Mouse (Mus musculus) CH12.LX (cell line): ENCODE measurements around the gene 2900026A02Rik. TPM values are rescaled to one million over a fixed set of nuclear protein-coding genes. Genes with fewer than 3 reads are reported as not detected.

Experiments
- DNase-seq: peaks from one replicate; pipeline ENCODE4 v3.0.0-alpha.2; 2013; ENCODE audit errors: extremely low read depth
- H3K27ac ChIP-seq: 2 replicates; pipeline ENCODE4 v1.5.1; 2012; ENCODE audit warnings: low read depth, mild to moderate bottlenecking, control low read depth, moderate library complexity; ENCODE audit not compliant: insufficient read depth
- H3K27me3 ChIP-seq: replicated peaks from 2 replicates; pipeline ENCODE3; 2012; ENCODE audit warnings: inconsistent platforms
- H3K36me3 ChIP-seq, 2 experiments: replicated peaks in 1 of 2; 2 replicates each; pipeline versions ENCODE3 to v1.6.1; 2012; ENCODE audit warnings: inconsistent platforms in 1 of 2, low read length in 1 of 2, mild to moderate bottlenecking in 1 of 2, mixed read lengths in 1 of 2, moderate library complexity in 1 of 2; ENCODE audit not compliant: control insufficient read depth in 1 of 2, insufficient read depth in 1 of 2
- H3K4me1 ChIP-seq, 2 experiments: 2 replicates each; pipeline ENCODE4 v1.6.1; 2012; ENCODE audit warnings: inconsistent platforms in 1 of 2, moderate library complexity in 1 of 2; ENCODE audit not compliant: insufficient read depth in 2 of 2, control insufficient read depth in 1 of 2
- H3K4me2 ChIP-seq: 2 replicates; pipeline ENCODE4 v1.6.1; 2012; ENCODE audit warnings: low read depth, mild to moderate bottlenecking, control low read depth; ENCODE audit not compliant: poor library complexity, insufficient read depth, severe bottlenecking
- H3K4me3 ChIP-seq, 3 experiments: fragments of 150-350 bp in 1 of 3; sonication (generic) in 1 of 3; replicated peaks in 1 of 3; 2 replicates each; pipeline versions ENCODE3 to v1.5.1; 2011 to 2012; ENCODE audit warnings: low read depth in 2 of 3, low read length in 2 of 3, mild to moderate bottlenecking in 2 of 3, moderate library complexity in 2 of 3, control low read depth in 1 of 3, improper control_type of control experiment in 1 of 3, inconsistent platforms in 1 of 3, mixed read lengths in 1 of 3; ENCODE audit not compliant: poor library complexity in 1 of 3
- H3K79me2 ChIP-seq: replicated peaks from 2 replicates; pipeline ENCODE4 v1.6.1; 2012; ENCODE audit warnings: mild to moderate bottlenecking, moderate library complexity; ENCODE audit not compliant: control insufficient read depth, poor library complexity, insufficient read depth, severe bottlenecking; ENCODE audit errors: extremely low read depth
- H3K9ac ChIP-seq: 2 replicates; pipeline ENCODE4 v1.6.1; 2012; ENCODE audit warnings: low read depth, mild to moderate bottlenecking, control low read depth, moderate library complexity; ENCODE audit not compliant: insufficient read depth
- H3K9me3 ChIP-seq: replicated peaks from 2 replicates; pipeline ENCODE3; 2012; ENCODE audit warnings: low read length, inconsistent platforms, mixed read lengths
- CHD2 ChIP-seq: IDR thresholded peaks from 2 replicates; pipeline ENCODE4 v1.6.1; 2011; ENCODE audit warnings: low read length, improper control_type of control experiment
- CTCF ChIP-seq, 2 experiments: IDR thresholded peaks in 1 of 2; conservative IDR thresholded peaks in 1 of 2; 2 replicates each; pipeline ENCODE4 v1.5.1; 2011 to 2012; ENCODE audit warnings: low read depth in 2 of 2, low read length in 2 of 2, improper control_type of control experiment in 1 of 2, inconsistent platforms in 1 of 2, mild to moderate bottlenecking in 1 of 2, moderate library complexity in 1 of 2
- E2F4 ChIP-seq: IDR thresholded peaks from 2 replicates; pipeline ENCODE4 v1.6.1; 2011; ENCODE audit warnings: low read depth, low read length, improper control_type of control experiment; ENCODE audit not compliant: insufficient replicate concordance
- ETS1 ChIP-seq: conservative IDR thresholded peaks from 2 replicates; pipeline ENCODE4 v1.6.1; 2012; ENCODE audit warnings: low read depth, mild to moderate bottlenecking, inconsistent platforms, low read length, improper control_type of control experiment, moderate library complexity
- HCFC1 ChIP-seq: IDR thresholded peaks from 2 replicates; pipeline ENCODE4 v1.6.1; 2012; ENCODE audit warnings: low read depth, mild to moderate bottlenecking, inconsistent platforms, low read length, improper control_type of control experiment
- JUND ChIP-seq: conservative IDR thresholded peaks from 2 replicates; pipeline ENCODE4 v1.6.1; 2011; ENCODE audit warnings: low read depth, low read length, improper control_type of control experiment
- MAFK ChIP-seq: IDR thresholded peaks from 2 replicates; pipeline ENCODE4 v1.6.1; 2011; ENCODE audit warnings: low read length, improper control_type of control experiment; ENCODE audit not compliant: insufficient replicate concordance
- MAX ChIP-seq: IDR thresholded peaks from 2 replicates; pipeline ENCODE4 v1.6.1; 2011; ENCODE audit warnings: low read length, improper control_type of control experiment
- MAZ ChIP-seq: IDR thresholded peaks from 2 replicates; pipeline ENCODE4 v1.6.1; 2012; ENCODE audit warnings: low read depth, mild to moderate bottlenecking, inconsistent platforms, low read length, improper control_type of control experiment, moderate library complexity
- MEF2A ChIP-seq: IDR thresholded peaks from 2 replicates; pipeline ENCODE4 v1.6.1; 2014; ENCODE audit warnings: low read depth, mild to moderate bottlenecking, inconsistent platforms, low read length, improper control_type of control experiment, borderline replicate concordance
- MXI1 ChIP-seq: IDR thresholded peaks from 2 replicates; pipeline ENCODE4 v1.6.1; 2011; ENCODE audit warnings: mild to moderate bottlenecking, low read depth, low read length, improper control_type of control experiment
- MYC ChIP-seq: IDR thresholded peaks from 2 replicates; pipeline ENCODE4 v1.6.1; 2011; ENCODE audit warnings: low read depth, mild to moderate bottlenecking, improper control_type of control experiment, low read length
- NRF1 ChIP-seq: IDR thresholded peaks from 2 replicates; pipeline ENCODE4 v1.6.1; 2014; ENCODE audit warnings: low read depth, mild to moderate bottlenecking, inconsistent platforms, low read length, improper control_type of control experiment, moderate library complexity
- POLR2A ChIP-seq: IDR thresholded peaks from 2 replicates; pipeline ENCODE4 v1.6.1; 2011; ENCODE audit warnings: low read depth, mild to moderate bottlenecking, improper control_type of control experiment, low read length
- RCOR1 ChIP-seq: conservative IDR thresholded peaks from 2 replicates; pipeline ENCODE4 v1.6.1; 2012; ENCODE audit warnings: low read depth, mild to moderate bottlenecking, inconsistent platforms, low read length, improper control_type of control experiment
- TBP ChIP-seq: conservative IDR thresholded peaks from 2 replicates; pipeline ENCODE4 v1.6.1; 2011; ENCODE audit warnings: low read depth, low read length, improper control_type of control experiment
- TCF12 ChIP-seq: IDR thresholded peaks from 2 replicates; pipeline ENCODE4 v1.6.1; 2014; ENCODE audit warnings: low read depth, mild to moderate bottlenecking, inconsistent platforms, low read length, improper control_type of control experiment
- UBTF ChIP-seq: IDR thresholded peaks from 2 replicates; pipeline ENCODE4 v1.6.1; 2012; ENCODE audit warnings: low read depth, mild to moderate bottlenecking, inconsistent platforms, low read length, improper control_type of control experiment, moderate library complexity
- USF1 ChIP-seq: IDR thresholded peaks from 2 replicates; pipeline ENCODE4 v1.6.1; 2014; ENCODE audit warnings: low read depth, mild to moderate bottlenecking, inconsistent platforms, low read length, improper control_type of control experiment
- ZC3H11A ChIP-seq: IDR thresholded peaks from 2 replicates; pipeline ENCODE4 v1.6.1; 2012; ENCODE audit warnings: low read depth, mild to moderate bottlenecking, inconsistent platforms, low read length, improper control_type of control experiment
- ZKSCAN1 ChIP-seq: IDR thresholded peaks from 2 replicates; pipeline ENCODE4 v1.6.1; 2012; ENCODE audit warnings: low read depth, inconsistent platforms, low read length, improper control_type of control experiment, borderline replicate concordance
- ZMIZ1 ChIP-seq: IDR thresholded peaks from 2 replicates; pipeline ENCODE4 v1.6.1; 2012; ENCODE audit warnings: low read depth, mild to moderate bottlenecking, inconsistent platforms, low read length, improper control_type of control experiment
- dilution Hi-C: fragments of 300-500 bp; cut with MboI; formaldehyde crosslinking; loops from 2 replicates; pipeline ENCODE4 v1.14.3; 2020; ENCODE audit warnings: low sequenced_read_pairs; ENCODE audit not compliant: extremely low pct_unique_long_range_greater_than_20kb, extremely low pct_ligation_motif_present
- in situ Hi-C: fragments of 300-500 bp; cut with MboI; formaldehyde crosslinking; loops from 3 replicates; pipeline ENCODE4 v1.14.3; 2019; ENCODE audit warnings: low sequenced_read_pairs, low pct_ligation_motif_present, low pct_unique_long_range_greater_than_20kb, mixed read lengths
- polyA plus RNA-seq: library from polyadenylated mRNA; unstranded; fragments of >175 nt; gene quantifications from 2 replicates; pipeline ENCODE4 v1.2.1, GENCODE M21; 2012; ENCODE audit warnings: low read depth; ENCODE audit not compliant: insufficient read length
- total RNA-seq, 2 experiments: library from RNA; depleted of rRNA; stranded (reverse); fragments of 300-350 nt in 1 of 2; fragments of >200 nt in 1 of 2; gene quantifications; 2 replicates each; pipeline ENCODE4 v1.2.3; 2012 to 2014

Gene 2900026A02Rik
- total and polyA plus RNA-seq, 3 experiments, result 0.85 to 4.6 (median 0.93) TPM

DNA sequence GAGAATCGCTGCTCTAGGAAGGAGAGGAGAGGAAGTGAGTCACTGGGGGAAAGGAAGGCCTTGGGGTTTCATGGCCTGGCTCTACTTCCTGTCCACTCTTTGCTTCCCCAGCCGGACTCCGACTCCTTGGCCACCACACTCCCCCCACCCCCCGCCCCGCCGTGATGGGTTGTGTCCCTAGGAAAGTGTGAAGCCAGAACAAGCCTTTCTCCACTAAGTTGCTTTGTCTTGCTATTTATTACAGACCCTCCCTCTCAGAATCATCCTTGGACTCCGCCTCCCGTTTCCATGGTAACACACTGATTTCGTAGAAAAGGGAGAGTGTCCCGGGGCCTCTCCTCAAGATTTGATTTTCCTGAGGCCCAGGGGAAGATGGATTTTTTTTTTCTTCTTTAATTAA lies 4.2 kb upstream of the 2900026A02Rik start:
- Histone ChIP-seq H3K27me3 (peaks cover 30% of the 10 kb centered on the region), H3K79me2 (no peaks in the 10 kb centered on the region), H3K4me1 (peaks cover 0 to 12% of the 10 kb centered on the region in 2 experiments; a peak in 2 of 4 replicates), H3K4me3 (no peak overlapping the region), H3K9me3 (peaks cover 9% of the 10 kb centered on the region), H3K27ac (no peak overlapping the region), H3K9ac (no peak overlapping the region), H3K4me2 (no peak overlapping the region), H3K36me3 (no peaks in the 10 kb centered on the region)
- dilution Hi-C loops (no loop called here), in situ Hi-C loops (loop anchor here (5.0 kb wide), 1 partner anchor 43 kb away; no protein-coding TSS in a partner anchor)
- TF ChIP-seq JUND, result no peak
- no peak for TF ChIP-seq TBP
- no peak for TF ChIP-seq USF1
- TF ChIP-seq NRF1, result no peak
- TF ChIP-seq ZC3H11A, result no peak
- DNase-seq, result no peak

DNA sequence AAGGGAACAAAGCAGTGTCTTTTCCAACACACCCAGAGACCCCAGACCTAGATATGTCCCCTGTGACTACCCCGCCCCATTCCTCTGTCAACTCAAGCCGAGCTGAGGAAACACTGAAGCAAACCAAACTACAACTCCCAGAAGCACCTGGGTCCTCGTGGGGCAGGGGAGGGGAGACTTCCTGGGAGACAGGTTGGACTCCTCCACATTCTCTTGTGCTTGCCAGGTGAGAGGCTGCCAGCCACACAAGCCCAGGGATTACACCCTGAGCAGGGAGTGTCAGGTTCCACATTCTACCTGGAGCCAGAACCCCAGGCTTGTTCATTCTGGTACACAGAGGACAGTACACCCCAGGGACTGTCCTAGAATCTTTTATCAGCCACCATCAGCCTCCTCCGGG lies 2.9 kb upstream of the 2900026A02Rik start:
- in situ Hi-C loops (no loop called here), dilution Hi-C loops (no loop called here)
- no peak for DNase-seq

DNA sequence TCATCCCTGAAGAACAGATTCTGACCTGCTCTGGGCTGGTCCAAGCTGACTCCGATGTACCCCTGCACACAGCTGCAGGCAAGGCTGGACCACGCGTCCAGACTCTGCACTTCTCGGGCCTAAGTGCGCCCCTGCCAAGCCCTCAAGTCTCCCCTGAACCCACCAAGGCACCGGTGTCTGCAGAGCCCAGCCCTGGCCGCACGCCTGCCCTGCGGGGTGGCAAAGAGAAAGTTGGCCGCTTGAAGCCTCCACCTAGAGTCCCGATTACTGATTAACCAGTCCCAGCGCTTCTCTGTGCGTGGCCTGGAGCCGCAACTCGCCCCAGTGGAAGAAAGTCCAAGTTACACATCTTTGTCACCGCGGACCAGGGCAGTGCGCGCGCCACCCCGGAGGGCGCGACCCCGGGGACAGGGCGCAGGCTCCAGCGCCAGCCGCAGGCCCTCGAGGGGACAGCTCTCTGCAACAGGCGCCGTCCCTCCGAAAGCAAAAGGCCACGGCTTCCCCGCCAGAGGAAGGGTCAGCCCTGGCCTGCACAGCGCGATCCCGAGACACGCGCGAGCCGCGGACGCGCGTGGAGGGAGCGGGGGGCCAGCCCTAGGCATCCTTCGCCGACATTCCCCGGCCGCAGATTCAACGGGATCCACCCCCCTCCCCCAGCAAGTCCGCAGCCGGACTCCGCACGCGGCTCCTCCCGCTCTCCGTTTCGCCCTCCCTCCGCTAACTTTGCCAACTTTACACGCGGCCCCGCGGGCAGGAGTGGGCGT lies 471 bp downstream of the 2900026A02Rik start:
- dilution Hi-C loops (no loop called here), in situ Hi-C loops (no loop called here)
- Histone ChIP-seq H3K27ac (no peak overlapping the region), H3K9ac (no peak overlapping the region), H3K4me2 (no peak overlapping the region), H3K36me3 (no peaks in the 10 kb centered on the region), H3K4me3 (no peak overlapping the region), H3K27me3 (peaks cover 15% of the 10 kb centered on the region), H3K4me1 (no peaks in the 10 kb centered on the region), H3K79me2 (no peaks in the 10 kb centered on the region), H3K9me3 (peaks cover 10% of the 10 kb centered on the region)
- TF ChIP-seq ETS1 (no peak), MAZ (no peak), CTCF (conservative IDR thresholded peaks at IDR 0.05 in 1 of 2, IDR thresholded peaks at IDR 0.05 in 1 of 2; ENCODE audit: low read depth in 2 of 2, low read length in 2 of 2) (no peak), UBTF (no peak), MXI1 (no peak), CHD2 (no peak), POLR2A (no peak), ZMIZ1 (no peak), MAFK (no peak), MYC (no peak), TCF12 (no peak), E2F4 (no peak), MEF2A (no peak), MAX (no peak), RCOR1 (no peak)
- DNase-seq, result no peak

More for the DNA sequence above, 2.9 kb upstream of the 2900026A02Rik start:
- Histone ChIP-seq H3K4me2 (no peak overlapping the region), H3K27me3 (peaks cover 22% of the 10 kb centered on the region), H3K9me3 (peaks cover 10% of the 10 kb centered on the region), H3K4me1 (peaks cover 0 to 12% of the 10 kb centered on the region in 2 experiments; a peak in 2 of 4 replicates), H3K79me2 (no peaks in the 10 kb centered on the region), H3K4me3 (no peak overlapping the region), H3K9ac (no peak overlapping the region), H3K36me3 (no peaks in the 10 kb centered on the region), H3K27ac (no peak overlapping the region)
- TF ChIP-seq ZKSCAN1 (no peak), HCFC1 (peak; percentile 57)
